Mouse (Mus musculus) c-Kit-positive CD71-positive TER-119-positive erythroid progenitor cells, embryonic 14.5 days (primary cell): ENCODE results near the gene Ppp1r21.

Source experiments
- DNase-seq: peaks from one replicate; pipeline ENCODE4 v3.0.0-alpha.2; 2013; ENCODE audit warnings: low spot score

Ppp1r21 gene

GRCm38 (mm10) chr17:88574811-88575210 is 44.9 kb downstream of the Ppp1r21 start:
- DNase-seq, result no peak

DNA sequence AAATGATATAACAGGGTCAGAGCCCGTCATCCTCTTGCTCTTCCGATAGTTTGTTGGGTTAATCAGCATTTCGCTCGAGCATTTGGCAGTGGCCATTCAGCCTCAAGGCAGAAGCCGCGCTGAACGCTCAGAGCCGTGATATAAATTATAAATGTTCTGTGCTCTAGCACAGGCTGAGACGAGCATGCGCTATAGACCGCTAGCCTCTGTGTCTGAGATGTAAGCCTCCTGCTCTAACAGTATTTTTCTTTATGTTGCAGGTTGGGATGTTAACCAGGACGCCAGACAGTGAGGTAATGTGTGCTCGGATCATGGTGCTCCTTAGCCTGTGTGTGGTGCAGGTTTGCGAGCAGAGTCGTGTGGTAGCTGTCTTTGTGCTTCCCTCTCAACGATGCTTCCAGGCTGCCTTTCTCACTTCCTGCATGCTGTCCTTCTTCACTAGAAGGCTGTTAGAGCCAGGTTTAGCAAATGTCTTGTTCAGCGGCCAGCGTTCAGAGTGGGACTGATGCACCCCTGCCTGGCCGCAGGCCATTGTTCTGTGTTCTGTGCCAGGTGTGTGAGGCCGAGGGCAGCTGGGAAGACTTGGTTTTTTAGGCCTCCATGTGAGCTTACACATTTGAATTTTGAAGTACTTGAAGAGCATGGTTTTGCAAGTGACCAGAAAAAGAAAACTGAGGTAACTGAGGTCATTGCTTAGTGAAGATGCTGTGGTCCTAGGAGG is 48.8 kb downstream of the Ppp1r21 start:
- DNase-seq, result no peak

DNA sequence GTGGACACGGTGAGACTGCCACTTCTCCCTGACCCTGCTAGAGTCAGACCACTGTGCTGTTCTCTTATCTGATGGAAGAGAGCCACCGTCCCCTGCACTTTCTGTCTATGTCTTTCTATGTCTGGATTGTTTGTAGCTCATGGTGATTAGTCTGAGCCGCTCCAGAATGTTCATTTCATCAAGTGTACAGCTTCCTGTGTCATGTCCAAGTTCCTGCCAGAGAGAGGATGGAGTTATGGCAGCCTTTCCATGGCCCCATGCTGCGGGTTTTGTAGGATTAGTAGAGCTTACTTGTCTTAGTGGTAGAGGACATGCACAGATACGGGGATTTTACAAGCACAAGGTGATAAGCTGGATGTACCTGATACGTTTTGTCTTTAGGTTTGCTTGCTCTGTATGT is 50.6 kb downstream of the Ppp1r21 start:
- DNase-seq, result no peak

DNA sequence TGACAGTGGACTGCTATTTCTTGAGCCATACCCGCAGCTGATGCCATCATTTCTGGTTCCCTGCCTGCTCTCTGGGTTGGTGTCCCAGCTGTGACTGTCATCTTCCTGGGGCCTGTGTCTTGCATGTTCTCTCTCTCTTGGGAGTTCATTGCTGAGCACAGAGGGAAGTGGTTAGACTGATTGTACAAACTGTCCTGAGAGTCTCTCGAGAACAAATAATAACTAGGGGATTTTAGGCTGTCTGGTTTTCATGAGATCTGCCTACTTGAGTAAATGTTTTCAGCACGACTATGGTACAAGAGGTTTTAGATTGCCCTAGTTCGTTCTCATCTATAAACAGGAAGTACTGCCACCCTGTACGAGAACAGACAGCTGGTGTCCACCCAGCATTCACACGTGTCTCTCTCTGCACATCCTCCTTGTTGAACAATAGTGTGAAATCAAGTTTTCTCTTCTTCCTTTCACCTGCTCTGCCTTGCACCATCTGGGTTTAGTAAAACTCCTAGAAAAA is 51.6 kb downstream of the Ppp1r21 start:
- no peak for DNase-seq

DNA sequence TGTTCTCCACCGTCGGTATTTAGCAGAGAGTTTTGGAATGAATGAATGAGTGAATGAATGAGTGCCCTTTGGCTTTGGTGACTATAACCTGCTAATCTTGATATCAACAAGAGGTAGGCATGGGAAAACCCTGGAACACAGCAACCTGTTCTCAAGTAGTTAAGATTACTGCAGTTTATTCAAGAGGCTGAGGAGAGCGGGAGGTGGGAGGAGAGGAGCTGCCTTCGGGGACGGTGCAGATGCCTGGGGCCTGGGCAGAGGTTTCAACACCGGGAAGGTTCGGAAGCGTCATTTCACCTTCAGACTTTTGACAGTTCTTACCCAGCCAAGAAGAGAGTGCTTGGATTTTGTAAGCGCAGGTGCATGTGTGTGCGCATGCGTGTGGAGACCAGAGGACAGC is 53.1 kb downstream of the Ppp1r21 start:
- DNase-seq, result no peak

GRCm38 (mm10) chr17:88583411-88583810 is 53.5 kb downstream of the Ppp1r21 start:
- DNase-seq, result no peak

GRCm38 (mm10) chr17:88587371-88587770 is 57.5 kb downstream of the Ppp1r21 start:
- no peak for DNase-seq

DNA sequence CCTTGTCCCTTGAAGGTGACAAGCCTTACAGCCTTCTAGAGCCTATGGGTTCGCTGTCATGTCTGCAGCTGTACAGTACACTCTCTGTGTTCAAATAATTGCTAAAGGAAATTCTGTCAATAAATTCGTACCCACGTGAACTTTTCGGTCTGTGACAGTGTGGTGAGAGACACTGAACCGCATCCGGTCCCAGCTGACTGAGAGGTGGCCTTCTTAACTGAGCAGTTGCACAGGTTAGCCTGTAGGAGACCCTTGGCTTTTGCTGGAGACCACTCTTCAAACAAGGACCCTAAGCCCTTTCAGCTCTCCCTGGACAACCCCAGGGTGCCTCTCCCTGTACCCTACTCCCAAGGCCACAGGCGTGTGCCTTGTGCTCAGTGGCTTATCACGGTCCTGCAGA is 58.3 kb downstream of the Ppp1r21 start:
- no peak for DNase-seq

- DNase-seq, result no peak
These were observed 60.3 kb downstream of the Ppp1r21 start for GRCm38 (mm10) chr17:88590251-88590650.

GRCm38 (mm10) chr17:88595071-88595470 is 65.2 kb downstream of the Ppp1r21 start:
- DNase-seq, result no peak

DNA sequence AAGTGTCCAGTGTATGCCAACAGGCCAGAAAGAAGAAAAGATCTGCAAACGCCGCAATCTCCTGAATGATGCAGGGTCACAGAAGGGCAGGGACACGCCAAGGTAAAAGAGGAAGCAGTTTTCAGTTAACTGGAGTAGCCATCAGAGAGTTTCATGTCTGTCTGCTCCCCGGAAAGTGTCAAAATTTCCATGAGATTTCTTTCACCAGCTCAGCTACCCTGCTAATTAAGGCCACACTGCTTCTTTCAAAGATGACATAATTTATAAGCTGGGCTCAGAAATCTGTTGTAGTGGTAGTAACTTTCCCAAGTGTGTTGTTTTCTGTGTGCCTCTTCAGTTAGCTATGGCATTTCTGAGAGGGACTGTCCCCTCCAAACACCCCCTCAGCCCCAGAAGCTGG is 66.2 kb downstream of the Ppp1r21 start:
- no peak for DNase-seq

DNA sequence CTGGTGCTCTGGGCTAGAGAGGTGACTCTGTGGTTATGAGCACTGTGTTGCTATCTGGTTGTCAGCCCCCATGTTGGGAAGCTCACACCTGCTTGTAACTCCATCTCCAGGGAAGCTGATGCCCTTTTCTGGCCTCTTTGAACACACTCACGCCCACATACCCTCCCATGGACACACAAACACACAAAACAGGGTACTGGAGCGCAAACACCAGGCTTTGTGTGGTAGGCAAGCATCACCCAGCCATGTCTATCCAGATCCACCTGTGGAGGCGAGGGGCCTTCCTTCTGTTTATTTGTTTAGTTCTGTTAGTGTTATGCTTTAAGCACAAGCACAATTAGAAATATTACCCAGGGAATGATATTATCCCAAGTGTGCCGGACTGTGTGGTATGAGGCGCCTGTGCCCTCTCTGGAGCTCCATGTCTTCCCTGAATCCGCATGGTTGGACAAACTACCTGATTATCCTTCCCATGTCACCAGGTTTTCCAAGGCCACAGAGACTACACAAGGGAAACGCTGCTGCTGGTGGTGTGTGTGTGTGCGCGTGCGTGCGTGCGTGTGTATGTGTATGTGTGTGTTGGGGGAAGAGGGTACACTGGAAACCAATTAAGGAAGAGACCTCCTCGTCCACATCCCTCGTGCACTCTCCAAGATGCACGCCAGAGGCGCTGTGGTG is 66.8 kb downstream of the Ppp1r21 start:
- DNase-seq, result peak; percentile 23

GRCm38 (mm10) chr17:88597222-88598055 is 67.5 kb downstream of the Ppp1r21 start, which contains the start of gene Ston1:
Ston1 (plus strand) TSS chr17:88597684.
- DNase-seq, result no peak

- no peak for DNase-seq
These were observed 68.1 kb downstream of the Ppp1r21 start for GRCm38 (mm10) chr17:88598056-88598420.

DNA sequence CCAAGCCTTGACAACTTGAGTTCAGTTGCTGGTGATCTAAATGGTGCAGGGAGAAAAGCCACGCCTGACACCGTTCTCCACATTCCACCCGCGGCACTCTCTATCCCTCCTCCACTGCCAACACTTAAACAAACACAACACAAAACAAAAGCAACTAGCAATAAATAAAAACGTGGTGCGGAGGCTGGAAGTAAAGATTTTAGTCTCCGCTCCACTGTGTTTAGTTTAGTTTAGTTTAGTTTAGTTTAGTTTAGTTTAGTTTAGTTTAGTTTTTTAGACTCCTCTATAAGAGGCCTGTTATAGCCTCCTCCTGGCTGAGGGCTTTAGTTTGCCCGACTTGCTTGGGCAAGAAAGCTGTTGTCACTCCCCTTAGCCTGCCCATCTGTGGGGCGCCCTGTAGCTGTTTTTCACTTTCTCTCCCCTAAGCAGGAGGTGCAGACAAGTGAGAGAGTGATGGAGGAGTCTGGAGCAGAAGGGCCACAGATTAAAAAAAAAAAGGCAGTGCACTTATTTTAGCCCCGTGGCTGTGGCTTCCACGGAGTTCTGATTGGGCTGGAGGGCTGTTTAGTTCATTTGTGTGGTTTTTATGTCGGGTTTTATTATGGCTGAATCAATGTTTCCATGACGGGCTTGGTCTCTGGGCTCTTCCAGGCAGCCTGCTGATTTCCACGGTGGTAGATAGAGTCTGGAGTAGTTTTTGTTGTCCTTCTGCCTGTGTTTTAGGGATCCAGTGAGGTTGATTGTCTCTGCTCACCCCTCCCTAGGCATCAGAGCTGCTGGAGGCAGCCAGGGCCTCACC is 68.9 kb downstream of the Ppp1r21 start:
- no peak for DNase-seq

DNA sequence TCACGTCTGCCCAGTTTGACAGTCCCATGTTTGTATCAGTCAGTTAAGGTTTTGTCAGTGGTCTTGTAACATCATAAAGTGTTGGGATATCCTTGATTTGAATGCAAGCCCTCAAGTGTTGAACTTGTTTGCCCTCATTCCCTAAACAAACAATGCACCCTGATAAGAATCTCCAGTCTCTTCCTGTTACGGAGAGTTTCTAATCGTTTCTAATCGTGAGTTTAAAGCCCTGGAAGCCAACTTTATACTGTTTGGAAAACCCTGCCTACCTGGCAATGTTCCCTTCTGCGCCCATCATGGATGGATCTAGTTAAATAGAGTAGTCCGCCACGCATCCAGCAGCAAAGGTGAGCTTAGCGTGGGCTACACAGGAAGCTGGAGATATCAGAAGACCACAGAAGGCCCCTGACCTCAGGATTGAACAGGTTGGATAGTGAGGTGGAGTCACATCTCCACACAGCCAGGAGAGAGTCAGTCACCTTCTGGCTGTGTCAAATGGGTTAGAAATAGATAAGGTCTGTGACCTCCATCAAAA is 70.6 kb downstream of the Ppp1r21 start:
- no peak for DNase-seq

DNA sequence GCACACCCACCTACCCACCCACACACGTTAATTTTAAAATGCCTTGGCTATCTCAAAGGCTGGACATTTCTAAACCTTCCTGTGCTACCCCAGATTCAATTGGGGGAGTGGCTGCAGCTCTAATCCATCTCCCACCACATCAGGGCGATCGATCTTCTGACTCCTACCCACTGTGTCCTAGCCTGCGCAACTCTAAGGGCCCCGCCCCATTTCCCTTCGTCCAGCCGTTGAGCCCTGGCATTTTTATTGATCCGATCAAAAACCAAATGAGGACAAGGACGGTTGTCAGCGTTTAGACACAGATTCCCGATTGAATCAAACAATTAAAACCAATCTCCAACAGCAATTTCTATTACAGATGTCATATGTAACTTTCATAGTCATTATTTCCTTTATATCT is 74.0 kb downstream of the Ppp1r21 start:
- DNase-seq, result no peak

- DNase-seq, result no peak
These were observed 76.1 kb downstream of the Ppp1r21 start for GRCm38 (mm10) chr17:88606056-88606455.

DNA sequence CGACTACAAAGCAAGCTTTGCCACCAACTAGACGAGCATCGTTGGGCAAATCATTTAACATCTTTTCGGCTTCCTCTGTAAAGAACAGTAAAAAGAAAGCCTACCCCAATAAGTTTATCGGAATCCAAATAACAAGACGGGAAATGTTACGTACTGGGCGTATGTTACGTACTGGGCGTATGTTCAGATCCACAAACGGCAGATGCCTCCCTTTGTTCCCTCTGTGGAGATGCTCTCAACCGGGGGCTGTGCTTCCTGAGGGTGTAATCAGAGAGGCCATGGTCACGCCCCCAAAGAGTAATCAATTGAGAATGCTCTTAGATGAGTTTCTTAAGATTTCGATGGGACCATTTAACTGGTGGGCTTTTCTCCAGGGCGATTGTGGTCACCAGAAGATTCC is 79.4 kb downstream of the Ppp1r21 start:
- no peak for DNase-seq

DNA sequence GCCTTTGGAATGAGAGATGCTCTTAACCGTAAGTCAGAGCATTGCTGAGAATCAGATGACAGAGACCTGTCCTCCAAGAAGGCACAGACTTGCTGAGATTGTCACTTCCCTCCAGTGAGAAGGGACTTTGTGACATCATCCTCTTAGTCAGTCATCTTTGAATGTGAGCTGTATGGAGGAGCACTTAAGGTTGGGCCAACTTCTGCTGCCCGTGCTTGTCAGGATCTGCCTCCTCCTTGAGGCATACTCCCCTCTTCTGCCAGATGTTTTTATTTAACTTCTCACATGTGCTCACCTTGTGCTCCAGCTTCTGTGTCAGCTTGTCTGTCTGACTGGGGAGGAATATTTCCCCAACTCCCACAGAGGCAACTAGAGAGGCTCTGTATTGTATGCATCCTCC is 81.1 kb downstream of the Ppp1r21 start:
- DNase-seq, result no peak

- no peak for DNase-seq
These were observed 83.3 kb downstream of the Ppp1r21 start for GRCm38 (mm10) chr17:88613172-88613571.

- DNase-seq, result no peak
These were observed 83.8 kb downstream of the Ppp1r21 start for GRCm38 (mm10) chr17:88613721-88614120.
